Mouse (Mus musculus) megakaryocyte, embryonic 14.5 days (primary cell): ENCODE measurements around the gene As3mt. TPM values are rescaled to one million over a fixed set of nuclear protein-coding genes. Genes with fewer than 3 reads are reported as not detected.
"Not testable (repeated sequence)": the region's sequence is repeated elsewhere in the genome, so short reads cannot be mapped to it uniquely, and the experiment has no call there.

ENCODE experiments used
- H3K27me3 ChIP-seq: replicated peaks from 2 replicates; pipeline ENCODE3; 2012; ENCODE audit warnings: inconsistent platforms
- H3K36me3 ChIP-seq: replicated peaks from 2 replicates; pipeline ENCODE3; 2012; ENCODE audit warnings: low read length, inconsistent platforms, mixed read lengths
- H3K4me1 ChIP-seq: 2 replicates; pipeline ENCODE4 v1.6.1; 2012; ENCODE audit warnings: inconsistent platforms
- H3K4me3 ChIP-seq: replicated peaks from 2 replicates; pipeline ENCODE3; 2012; ENCODE audit warnings: moderate library complexity, mild to moderate bottlenecking, inconsistent platforms
- H3K9me3 ChIP-seq: 2 replicates; pipeline ENCODE4 v1.6.1; 2012; ENCODE audit warnings: inconsistent platforms
- FLI1 ChIP-seq: IDR thresholded peaks from 2 replicates; pipeline ENCODE4 v1.6.1; 2012; ENCODE audit warnings: low read length, inconsistent platforms, mixed read lengths
- GATA1 ChIP-seq: IDR thresholded peaks from 3 replicates; pipeline ENCODE4 v1.6.1; 2012; ENCODE audit warnings: mixed read lengths, low read length, inconsistent platforms, borderline replicate concordance
- polyA plus RNA-seq: library from polyadenylated mRNA; stranded (reverse); fragments of >175 nt; gene quantifications from 2 replicates; pipeline ENCODE4 v1.2.3, GENCODE M21; 2012; ENCODE audit warnings: low replicate concordance; ENCODE audit not compliant: insufficient read depth

Gene As3mt
- polyA plus RNA-seq, 1 experiment: not detected

- TF ChIP-seq GATA1: no peak
- TF ChIP-seq FLI1: no peak
- no peak overlapping the region for H3K4me3 ChIP-seq
- H3K36me3 ChIP-seq: no peaks in the 10 kb centered on the region
- 0 out of 2 replicates have a peak, but pooled peaks cover 3% of the 10 kb centered on the region for H3K9me3 ChIP-seq
- peaks cover 13% of the 10 kb centered on the region for H3K4me1 ChIP-seq
- H3K27me3 ChIP-seq: peaks cover 14% of the 10 kb centered on the region
These were observed 18.9 kb downstream of the As3mt start for GRCm38 (mm10) chr19:46726142-46726541.

- Histone ChIP-seq H3K27me3 (peaks cover 10% of the 10 kb centered on the region), H3K36me3 (no peaks in the 10 kb centered on the region), H3K4me3 (no peak overlapping the region), H3K9me3 (0 out of 2 replicates have a peak, but pooled peaks cover 3% of the 10 kb centered on the region), H3K4me1 (peaks cover 10% of the 10 kb centered on the region)
- no peak for TF ChIP-seq GATA1
These were observed 20.0 kb downstream of the As3mt start for GRCm38 (mm10) chr19:46727140-46727736.

GRCm38 (mm10) chr19:46727945-46728540 lies 20.8 kb downstream of the As3mt start:
- H3K27me3 ChIP-seq: peaks cover 10% of the 10 kb centered on the region
- H3K4me1 ChIP-seq: peaks cover 10% of the 10 kb centered on the region
- TF ChIP-seq FLI1 (no peak), GATA1 (no peak)
- no peak overlapping the region for H3K4me3 ChIP-seq
- 0 out of 2 replicates have a peak, but pooled peaks cover 3% of the 10 kb centered on the region for H3K9me3 ChIP-seq
- no peaks in the 10 kb centered on the region for H3K36me3 ChIP-seq

GRCm38 (mm10) chr19:46728909-46729308 lies 21.7 kb downstream of the As3mt start:
- Histone ChIP-seq H3K27me3 (peaks cover 18% of the 10 kb centered on the region), H3K9me3 (0 out of 2 replicates have a peak, but pooled peaks cover 3% of the 10 kb centered on the region), H3K36me3 (no peaks in the 10 kb centered on the region), H3K4me3 (no peak overlapping the region), H3K4me1 (peaks cover 13% of the 10 kb centered on the region)
- no peak for TF ChIP-seq GATA1
- no peak for TF ChIP-seq FLI1

- Histone ChIP-seq H3K4me3 (no peak overlapping the region), H3K27me3 (peaks cover 32% of the 10 kb centered on the region), H3K4me1 (peaks cover 13% of the 10 kb centered on the region), H3K9me3 (no peaks in the 10 kb centered on the region), H3K36me3 (no peaks in the 10 kb centered on the region)
- TF ChIP-seq FLI1 (no peak), GATA1 (no peak)
These were observed 24.1 kb downstream of the As3mt start for GRCm38 (mm10) chr19:46731351-46731750.

GRCm38 (mm10) chr19:46732673-46733072 lies 25.4 kb downstream of the As3mt start:
- H3K27me3 ChIP-seq: peaks cover 42% of the 10 kb centered on the region

GRCm38 (mm10) chr19:46733626-46734025 lies 26.4 kb downstream of the As3mt start:
- H3K4me1 ChIP-seq: peaks cover 3% of the 10 kb centered on the region
- H3K9me3 ChIP-seq: no peaks in the 10 kb centered on the region
- H3K36me3 ChIP-seq: no peaks in the 10 kb centered on the region
- H3K4me3 ChIP-seq: no peak overlapping the region
- peaks cover 43% of the 10 kb centered on the region for H3K27me3 ChIP-seq
- TF ChIP-seq GATA1: no peak
- no peak for TF ChIP-seq FLI1

More at GRCm38 (mm10) chr19:46732673-46733072, 25.4 kb downstream of the As3mt start:
- H3K4me3 ChIP-seq, H3K36me3 ChIP-seq, H3K9me3 ChIP-seq: not testable (repeated sequence)
- H3K4me1 ChIP-seq: peaks cover 12% of the 10 kb centered on the region

- no peak overlapping the region for H3K4me3 ChIP-seq
- TF ChIP-seq FLI1 (no peak), GATA1 (no peak)
- peaks cover 51% of the 10 kb centered on the region for H3K27me3 ChIP-seq
- peaks cover 4% of the 10 kb centered on the region for H3K4me1 ChIP-seq
- H3K36me3 ChIP-seq: no peaks in the 10 kb centered on the region
- H3K9me3 ChIP-seq: no peaks in the 10 kb centered on the region
These were observed 28.0 kb downstream of the As3mt start for GRCm38 (mm10) chr19:46735241-46735640.

- no peaks in the 10 kb centered on the region for H3K36me3 ChIP-seq
These were observed 29.8 kb downstream of the As3mt start for GRCm38 (mm10) chr19:46737106-46737505.

GRCm38 (mm10) chr19:46740341-46741008 lies 33.2 kb downstream of the As3mt start:
- no peak for TF ChIP-seq GATA1
- TF ChIP-seq FLI1: no peak
- H3K4me3 ChIP-seq: no peak overlapping the region
- peaks cover 4% of the 10 kb centered on the region for H3K4me1 ChIP-seq
- no peaks in the 10 kb centered on the region for H3K36me3 ChIP-seq
- H3K27me3 ChIP-seq: peaks cover 49% of the 10 kb centered on the region
- H3K9me3 ChIP-seq: no peaks in the 10 kb centered on the region

More at GRCm38 (mm10) chr19:46737106-46737505, 29.8 kb downstream of the As3mt start:
- Histone ChIP-seq H3K27me3 (peaks cover 52% of the 10 kb centered on the region), H3K9me3 (no peaks in the 10 kb centered on the region), H3K4me3 (no peak overlapping the region), H3K4me1 (peaks cover 7% of the 10 kb centered on the region)
- no peak for TF ChIP-seq GATA1
